Mouse (Mus musculus) inflammation-experienced regulatory T-cells, adult 6 months (primary cell): Measurements from ENCODE around the gene Nebl. TPM values are rescaled to one million over a fixed set of nuclear protein-coding genes. Genes with fewer than 3 reads are reported as not detected.
"Not testable (repeated sequence)": the region's sequence is repeated elsewhere in the genome, so short reads cannot be mapped to it uniquely, and the experiment has no call there.

Source experiments
- ATAC-seq: one replicate; pipeline ENCODE4 v1.8.0; 2017
- polyA plus RNA-seq, 3 experiments: library from polyadenylated mRNA; unstranded; fragments of 100-300 nt; shearing (Covaris generic); gene quantifications; one replicate each; pipeline ENCODE4 v1.2.1; 2017

The Nebl gene
- polyA plus RNA-seq, 3 experiments from 2014 or later, result 13.5 to 17.4 (median 14.3) TPM

GRCm38 (mm10) chr2:17396235-17396634 is 335.0 kb downstream of the Nebl start:
- ATAC-seq, result no peak

DNA sequence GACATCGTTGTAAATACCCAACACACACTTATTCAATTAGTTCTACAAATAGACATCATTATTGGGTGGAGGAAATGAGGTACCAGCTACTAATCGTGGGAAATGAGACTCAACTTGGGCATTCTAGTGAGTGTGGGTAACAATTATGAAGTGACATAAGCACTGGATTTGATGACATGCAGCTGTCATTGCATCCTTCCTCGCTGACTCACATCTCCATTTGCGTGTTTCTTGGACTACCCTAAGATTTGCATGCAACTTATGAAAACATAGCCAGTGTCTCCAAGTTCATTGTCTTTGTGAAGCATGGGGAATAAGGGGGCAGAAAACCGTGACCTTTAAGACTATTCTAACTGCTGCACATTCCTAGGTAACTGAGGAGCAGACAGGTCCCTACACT is 339.9 kb downstream of the Nebl start:
- ATAC-seq, result no peak

GRCm38 (mm10) chr2:17390513-17391200 is 340.6 kb downstream of the Nebl start:
- peak; percentile 61 for ATAC-seq

- ATAC-seq, result no peak
Measured at GRCm38 (mm10) chr2:17389886-17390285, 341.4 kb downstream of the Nebl start.

DNA sequence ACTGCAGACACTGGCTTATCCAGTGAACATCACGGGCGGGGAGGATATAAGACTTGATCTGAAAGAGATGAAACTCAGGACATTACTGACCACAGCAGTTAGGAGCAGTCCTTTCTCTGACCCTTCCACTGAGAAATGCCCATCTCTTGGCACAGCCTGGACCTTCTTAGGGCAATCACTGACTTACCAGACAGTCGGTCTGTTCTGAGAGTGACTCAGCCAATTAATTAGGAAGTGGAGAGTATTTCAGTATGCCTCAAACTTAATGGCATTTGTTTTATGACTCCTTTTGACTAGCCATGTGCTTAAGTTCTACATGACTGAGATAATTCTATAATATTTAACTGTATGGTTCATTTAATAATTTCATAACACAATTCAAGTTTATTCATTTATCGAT is 341.9 kb downstream of the Nebl start:
- no peak for ATAC-seq

GRCm38 (mm10) chr2:17382227-17382626 is 349.0 kb downstream of the Nebl start:
- ATAC-seq, result no peak

GRCm38 (mm10) chr2:17375916-17376315 is 355.3 kb downstream of the Nebl start:
- ATAC-seq, result no peak

DNA sequence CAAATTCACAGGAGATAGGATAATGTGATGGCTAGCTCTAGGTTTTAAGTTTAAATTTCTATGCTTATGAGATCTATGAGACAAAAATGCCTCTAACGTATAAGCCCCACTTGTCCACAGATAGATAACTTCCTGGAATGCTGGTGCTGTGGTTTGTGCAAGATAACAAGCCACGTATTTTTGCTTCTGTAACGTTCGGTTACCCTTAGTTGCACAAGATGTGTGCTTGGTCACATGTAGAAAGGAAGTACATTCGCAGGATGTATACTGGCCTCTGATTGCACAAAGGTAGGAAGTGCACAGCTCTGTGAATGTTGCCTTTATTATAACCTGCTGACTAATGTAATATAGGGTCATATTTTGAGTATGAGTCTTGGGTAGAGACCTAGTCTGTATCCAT is 365.6 kb downstream of the Nebl start:
- ATAC-seq, result peak; percentile 66

GRCm38 (mm10) chr2:17364971-17365548 is 366.2 kb downstream of the Nebl start:
- peak; percentile 53 for ATAC-seq

DNA sequence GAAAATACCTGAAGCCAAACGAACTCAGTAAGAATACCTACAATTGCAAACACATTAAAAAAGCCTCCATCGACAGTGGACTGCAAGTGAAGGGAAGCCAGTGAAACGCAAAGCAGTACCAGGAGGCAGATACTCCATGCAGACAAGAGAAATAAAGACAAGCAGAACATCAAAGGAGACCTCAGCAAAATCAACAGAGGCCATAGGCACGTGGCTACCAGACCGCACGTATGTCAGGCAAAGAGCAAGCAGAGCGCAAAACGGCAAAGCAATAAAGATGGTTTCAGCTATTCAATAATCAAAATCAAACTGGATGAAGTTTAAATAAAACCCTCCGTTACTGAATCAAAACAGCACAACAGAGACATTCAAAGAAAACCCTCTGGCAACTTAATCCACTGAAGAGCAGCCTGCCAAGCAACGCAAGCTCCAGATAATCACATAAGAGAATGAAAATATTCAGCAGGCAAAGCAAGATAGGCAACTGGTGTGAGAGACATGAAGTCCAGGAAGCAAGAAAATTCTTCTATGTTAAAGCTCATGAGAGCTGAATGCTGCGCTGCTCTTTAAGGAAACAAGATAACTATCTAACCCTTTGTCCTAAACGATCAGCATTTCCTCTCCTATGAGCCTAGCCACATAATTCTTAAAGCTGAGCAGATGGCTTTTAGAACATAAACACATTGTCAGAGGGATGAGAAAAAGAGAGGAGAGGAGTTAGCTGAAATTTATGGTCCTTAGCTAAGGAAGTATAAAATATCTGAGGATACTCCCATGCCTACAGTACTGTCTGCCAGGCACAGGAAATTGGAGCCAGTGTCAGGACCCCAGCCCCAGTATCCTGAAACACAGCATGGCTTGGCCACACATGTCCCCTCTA is 367.7 kb downstream of the Nebl start:
- peak; percentile 29 for ATAC-seq

DNA sequence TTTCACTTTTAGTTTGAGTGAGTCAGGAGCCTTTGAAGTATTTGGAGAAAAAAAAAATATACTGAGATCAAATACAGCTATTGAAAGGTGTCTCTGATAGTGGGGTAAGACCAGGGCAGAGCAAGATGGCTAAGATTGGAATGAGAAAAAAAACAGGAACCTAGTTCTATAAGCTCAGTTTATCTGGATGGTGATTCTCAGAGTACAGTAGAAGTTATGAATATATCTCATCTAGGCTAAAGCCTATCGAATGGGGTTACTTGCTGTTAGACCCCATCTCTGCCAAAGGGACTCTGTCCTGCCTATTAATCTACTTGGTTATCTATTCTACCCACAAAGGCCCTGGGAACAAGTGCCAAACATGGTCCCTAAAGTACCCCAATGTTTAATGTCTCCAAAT is 369.1 kb downstream of the Nebl start:
- no peak for ATAC-seq

DNA sequence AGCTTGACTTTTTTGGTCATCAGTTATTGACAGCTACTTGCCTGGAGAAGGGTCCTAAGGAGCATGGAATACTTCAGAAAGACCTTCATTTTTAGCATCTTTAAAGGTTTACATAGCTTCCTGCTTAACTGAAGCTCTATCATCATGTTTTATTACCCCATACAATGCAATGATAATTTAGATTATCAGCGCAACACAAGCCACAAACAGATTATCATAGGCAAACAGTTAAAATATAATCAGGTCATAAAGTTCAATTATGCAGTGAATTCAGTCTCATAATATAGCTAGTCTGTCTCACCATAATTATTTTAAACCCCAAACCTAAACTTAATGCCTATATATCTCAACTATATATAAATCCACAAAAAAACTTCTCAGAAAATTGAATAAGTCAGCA is 386.6 kb downstream of the Nebl start:
- ATAC-seq, result no peak

GRCm38 (mm10) chr2:17335451-17335850 is 395.8 kb downstream of the Nebl start:
- ATAC-seq, result no peak

GRCm38 (mm10) chr2:17326590-17326989 is 404.7 kb downstream of the Nebl start:
- ATAC-seq, result no peak

DNA sequence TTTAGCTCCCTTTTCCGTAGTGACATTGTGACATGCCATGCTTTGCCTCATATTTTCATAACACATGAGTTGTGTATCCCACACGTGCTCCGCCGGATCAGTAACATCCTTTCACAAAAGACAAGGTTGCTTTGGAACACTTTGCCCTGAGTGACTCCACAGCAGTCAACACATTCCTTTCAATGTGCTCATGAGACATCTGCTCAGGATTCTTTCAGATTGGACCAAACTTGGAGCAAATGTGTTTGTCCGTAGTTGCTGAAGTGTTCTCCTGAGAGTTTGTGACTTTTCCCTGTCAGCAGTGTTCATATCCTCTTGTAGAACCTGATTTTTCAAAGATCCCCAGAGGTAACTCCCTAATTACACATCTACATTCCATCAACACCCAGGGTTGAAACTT is 414.4 kb downstream of the Nebl start:
- no peak for ATAC-seq

DNA sequence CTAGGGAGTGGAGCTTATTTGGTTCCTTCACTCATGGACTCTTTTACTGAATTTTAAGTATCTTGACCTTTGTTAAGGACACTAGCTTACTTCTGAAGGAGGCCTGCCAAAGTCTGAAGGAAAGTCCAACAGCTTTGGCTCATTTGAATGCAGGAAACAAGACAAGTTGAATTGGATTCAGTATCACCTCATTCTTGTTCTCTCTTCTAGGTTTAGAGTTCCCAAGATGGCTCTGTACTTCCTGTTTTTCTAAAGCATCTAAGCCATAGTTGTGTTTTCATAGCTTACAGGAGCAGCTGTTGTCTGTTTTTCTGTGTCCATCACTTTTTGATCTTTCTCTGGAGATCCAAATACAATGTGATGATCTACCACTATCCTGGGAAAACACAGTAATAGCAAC is 429.9 kb downstream of the Nebl start:
- ATAC-seq, result no peak

- no peak for ATAC-seq
Measured at GRCm38 (mm10) chr2:17297496-17297895, 433.8 kb downstream of the Nebl start.

- not testable (repeated sequence) for ATAC-seq
Measured at GRCm38 (mm10) chr2:17295257-17295656, 436.0 kb downstream of the Nebl start.
